Mouse (Mus musculus) limb, embryonic 13.5 days (tissue): Measurements from ENCODE around the gene Rin2. TPM values are rescaled to one million over a fixed set of nuclear protein-coding genes. Genes with fewer than 3 reads are reported as not detected.

Experiments
- ATAC-seq: fragments of 200-750 bp; cut with Nextera tagmentation; 2 replicates; pipeline ENCODE4 v1.8.0; 2017; ENCODE audit warnings: low read depth, moderate number of reproducible peaks, moderate TSS enrichment; ENCODE audit not compliant: low FRiP score
- H3K27ac ChIP-seq: fragments of 300-500 bp; sonication (generic); 2 replicates; pipeline ENCODE4 v1.5.1; 2015; ENCODE audit warnings: inconsistent platforms, mild to moderate bottlenecking, moderate library complexity
- H3K27me3 ChIP-seq: fragments of 300-500 bp; sonication (generic); 2 replicates; pipeline ENCODE4 v1.6.1; 2015; ENCODE audit warnings: mild to moderate bottlenecking, inconsistent platforms
- H3K36me3 ChIP-seq: fragments of 300-500 bp; sonication (generic); 2 replicates; pipeline ENCODE4 v1.6.1; 2015; ENCODE audit warnings: inconsistent platforms, mild to moderate bottlenecking, moderate library complexity
- H3K4me1 ChIP-seq: fragments of 300-500 bp; sonication (generic); 2 replicates; pipeline ENCODE4 v1.6.1; 2015; ENCODE audit warnings: inconsistent platforms
- H3K4me2 ChIP-seq: fragments of 300-500 bp; sonication (generic); replicated peaks from 2 replicates; pipeline ENCODE4 v1.6.1; 2015; ENCODE audit warnings: inconsistent platforms, mild to moderate bottlenecking, moderate library complexity
- H3K4me3 ChIP-seq: fragments of 300-500 bp; sonication (generic); 2 replicates; pipeline ENCODE4 v1.5.1; 2015; ENCODE audit warnings: moderate library complexity, mild to moderate bottlenecking, inconsistent platforms
- H3K9ac ChIP-seq: fragments of 300-500 bp; sonication (generic); 2 replicates; pipeline ENCODE4 v1.6.1; 2015; ENCODE audit warnings: mild to moderate bottlenecking, inconsistent platforms
- H3K9me3 ChIP-seq: fragments of 300-500 bp; sonication (generic); 2 replicates; pipeline ENCODE4 v1.6.1; 2016; ENCODE audit warnings: inconsistent platforms
- WGBS: fragments of 180-500 bp; shearing (Covaris S2); methylation state at CpG from one replicate; pipeline ENCODE4 v1.1.7; 2015; 5-methylcytosine and 5-hydroxymethylcytosine counted together
- polyA plus RNA-seq: library from polyadenylated mRNA; unstranded; fragments of >200 nt; fragmentation: Nextera tagmentation; extraction: Ambion mirVana; gene quantifications from 2 replicates; pipeline ENCODE4 v1.2.1, GENCODE M21; 2015

Gene Rin2
- polyA plus RNA-seq, 1 experiment from 2014 or later = 53.5 TPM

DNA sequence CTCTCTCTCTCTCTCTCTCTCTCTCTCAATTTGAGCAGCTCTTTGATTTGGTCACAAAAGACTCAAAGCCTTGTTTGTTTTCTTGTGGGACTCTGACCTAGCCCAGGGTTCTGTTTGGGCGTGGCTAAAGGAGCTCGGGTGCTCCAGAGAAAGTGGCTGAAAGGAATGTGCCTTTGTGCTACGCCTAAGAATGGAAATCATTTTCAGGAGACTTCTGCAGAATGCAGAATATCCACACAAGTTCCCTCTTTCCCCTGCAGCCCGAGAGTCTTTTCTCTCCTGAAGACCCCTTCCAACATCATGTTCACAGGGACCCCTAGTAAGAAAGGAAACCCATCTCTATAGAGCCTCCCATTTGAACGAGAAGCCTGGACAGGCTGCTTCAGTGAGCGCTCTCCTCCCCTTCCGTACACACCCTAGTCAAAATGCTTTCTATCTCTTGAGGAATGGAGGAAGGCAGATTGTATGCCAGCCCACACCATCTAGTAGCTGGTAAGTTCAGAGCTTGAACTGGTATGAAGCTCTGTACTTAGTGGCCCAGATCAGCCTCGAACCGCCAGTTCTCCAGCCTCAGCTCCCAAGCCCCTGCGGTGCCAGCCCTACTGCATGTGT is 187.3 kb downstream of the Rin2 start:
- ATAC-seq = no peak
- Histone ChIP-seq H3K9me3 (peaks cover 11% of the 10 kb centered on the region; the same call in 1 of the 2 replicates), H3K4me3 (peak overlapping the region; percentile 70), H3K27me3 (no peaks in the 10 kb centered on the region), H3K36me3 (peaks cover 25% of the 10 kb centered on the region), H3K4me2 (peak overlapping the region; percentile 85), H3K4me1 (peaks cover 54% of the 10 kb centered on the region), H3K9ac (peak overlapping the region; percentile 80), H3K27ac (peak overlapping the region; percentile 99)
- WGBS = 31% methylated on average over 10 of the region's 10 CpGs

DNA sequence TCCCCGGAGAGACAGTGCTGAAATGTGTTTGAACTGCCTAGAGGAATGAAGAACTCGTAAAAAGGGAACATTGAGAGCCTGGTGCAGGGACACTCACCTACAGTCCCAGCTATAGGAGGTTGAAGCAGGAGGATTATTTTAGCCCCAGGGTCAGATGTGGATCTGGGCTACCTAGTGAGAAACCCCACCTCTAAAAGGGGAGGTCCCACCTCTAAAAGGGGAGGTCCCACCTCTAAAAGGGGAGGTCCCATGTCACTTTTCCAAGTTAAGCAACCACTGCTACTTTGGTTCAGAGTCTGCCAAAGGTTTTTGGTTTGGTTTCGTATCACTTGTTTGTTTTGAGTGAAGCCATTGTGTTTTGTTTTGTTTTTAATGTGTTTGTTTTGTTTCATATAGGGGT is 190.3 kb downstream of the Rin2 start:
- ATAC-seq = no peak
- 82% methylated on average over 3 of the region's 3 CpGs for WGBS
- Histone ChIP-seq H3K9ac (no peak overlapping the region), H3K9me3 (peaks cover 11% of the 10 kb centered on the region; the same call in 1 of the 2 replicates), H3K36me3 (peaks cover 54% of the 10 kb centered on the region), H3K4me2 (no peak overlapping the region), H3K27me3 (no peaks in the 10 kb centered on the region), H3K27ac (no peak overlapping the region), H3K4me1 (peaks cover 29% of the 10 kb centered on the region), H3K4me3 (no peak overlapping the region)

DNA sequence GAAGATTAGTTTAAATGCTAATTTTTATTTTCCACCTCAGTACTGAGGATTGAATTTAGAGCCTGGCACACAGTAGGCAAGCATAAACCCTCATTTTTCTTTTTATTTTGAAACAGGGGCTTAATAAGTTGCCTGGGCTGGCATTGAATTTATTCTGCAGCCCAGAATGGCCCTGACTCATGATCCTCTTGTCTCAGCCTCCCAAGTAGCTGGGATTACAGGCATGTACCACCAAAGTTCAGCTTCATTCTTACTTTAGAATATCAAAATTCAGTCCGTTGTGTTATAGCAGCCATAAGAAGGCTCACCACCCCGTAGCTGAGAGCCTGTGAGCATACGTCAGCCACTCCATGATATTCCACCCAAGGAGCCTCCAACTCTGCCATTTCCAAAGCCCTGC is 191.2 kb downstream of the Rin2 start:
- ATAC-seq = no peak
- Histone ChIP-seq H3K4me3 (no peak overlapping the region), H3K4me2 (no peak overlapping the region), H3K27ac (no peak overlapping the region), H3K36me3 (peaks cover 54% of the 10 kb centered on the region), H3K4me1 (peaks cover 26% of the 10 kb centered on the region), H3K9me3 (peaks cover 11% of the 10 kb centered on the region; the same call in 1 of the 2 replicates), H3K9ac (no peak overlapping the region), H3K27me3 (no peaks in the 10 kb centered on the region)
- 83% methylated on average over 3 of the region's 3 CpGs for WGBS

DNA sequence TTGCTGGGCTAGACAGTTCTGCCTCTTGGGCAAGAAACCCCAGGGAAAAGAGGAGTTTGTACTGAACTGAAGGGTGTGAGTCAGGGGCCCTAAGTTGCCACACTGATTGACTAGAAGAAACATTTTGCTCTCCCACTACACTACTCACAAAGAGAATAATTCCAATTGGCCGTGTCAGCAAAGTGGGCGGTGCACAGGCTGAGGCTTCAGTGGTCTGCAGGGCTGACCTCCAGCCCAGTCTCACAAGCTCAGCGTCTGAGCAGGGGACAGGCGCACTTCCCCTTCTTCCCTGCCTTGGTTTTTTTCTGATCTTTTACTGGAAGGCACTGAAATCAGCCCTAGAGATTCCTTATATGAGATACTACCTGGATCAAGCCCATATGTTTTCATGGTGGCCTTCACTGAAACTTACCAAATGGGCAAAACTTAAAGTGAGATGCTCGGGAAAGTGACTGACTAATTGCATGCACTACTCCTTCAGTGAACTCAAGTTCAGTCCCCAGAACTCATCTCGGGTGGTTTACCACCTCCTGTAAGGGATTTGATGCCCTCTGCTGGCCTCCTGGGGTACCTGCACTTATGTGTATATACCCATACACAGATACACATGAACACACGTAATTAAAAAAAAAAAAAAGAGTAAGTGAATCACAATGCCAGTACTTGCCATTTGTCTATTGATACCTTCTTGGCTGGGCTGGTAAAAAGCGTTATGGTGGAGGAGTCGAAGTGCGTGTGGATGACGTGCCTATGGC is 191.9 kb downstream of the Rin2 start:
- no peak for ATAC-seq
- Histone ChIP-seq H3K4me2 (no peak overlapping the region), H3K27me3 (no peaks in the 10 kb centered on the region), H3K4me3 (no peak overlapping the region), H3K4me1 (peaks cover 22% of the 10 kb centered on the region), H3K36me3 (peaks cover 54% of the 10 kb centered on the region), H3K27ac (no peak overlapping the region), H3K9ac (no peak overlapping the region), H3K9me3 (peaks cover 11% of the 10 kb centered on the region; the same call in 1 of the 2 replicates)
- WGBS = 95% methylated on average over 11 of the region's 11 CpGs

DNA sequence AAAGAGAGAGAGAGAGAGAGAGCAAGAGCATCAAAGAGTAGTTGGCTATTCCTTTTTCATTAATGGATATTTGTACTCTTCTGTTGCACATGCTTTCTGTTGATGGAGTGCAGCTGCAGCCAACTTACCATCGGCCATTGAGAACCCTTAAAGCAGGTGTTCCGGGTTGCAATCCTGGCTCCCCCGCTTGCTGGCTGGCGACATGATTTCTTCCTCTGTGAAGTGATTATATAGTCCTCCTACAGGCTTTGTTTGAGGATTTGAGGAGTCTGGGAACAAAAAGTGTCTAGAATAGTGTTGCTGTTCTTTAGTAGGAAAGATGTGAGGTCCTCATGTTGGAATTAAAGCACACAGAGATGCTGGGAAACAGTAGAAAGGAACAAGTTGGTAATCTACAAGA is 196.3 kb downstream of the Rin2 start:
- 71% methylated on average over 4 of the region's 4 CpGs for WGBS

DNA sequence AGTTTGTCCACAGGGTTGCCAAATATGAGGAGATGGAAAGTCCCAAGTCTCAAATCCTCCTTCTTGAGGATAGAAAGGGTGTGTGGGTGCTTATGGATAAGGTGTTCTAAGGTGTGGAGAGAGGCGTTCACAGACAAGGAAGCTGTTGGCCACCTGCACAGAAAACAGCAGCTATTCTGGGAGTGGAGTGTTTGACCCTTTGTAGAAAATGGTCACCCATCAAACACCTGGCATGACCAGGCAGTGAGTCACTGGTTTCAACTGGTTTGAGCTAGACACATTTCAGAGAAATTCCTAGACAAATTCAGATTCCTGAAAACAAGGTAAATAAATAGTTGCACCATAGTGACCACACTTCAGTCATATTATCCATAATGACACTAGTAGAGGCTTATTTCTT is 197.1 kb downstream of the Rin2 start:
- ATAC-seq = no peak
- WGBS = 87% methylated on average over 1 of the region's 1 CpGs
- peaks cover 2% of the 10 kb centered on the region; the same call in 1 of the 2 replicates for H3K9me3 ChIP-seq
- no peaks in the 10 kb centered on the region for H3K4me1 ChIP-seq
- H3K36me3 ChIP-seq = peaks cover 49% of the 10 kb centered on the region
- H3K27ac ChIP-seq = no peak overlapping the region
- H3K4me2 ChIP-seq = no peak overlapping the region
- no peak overlapping the region for H3K9ac ChIP-seq
- H3K4me3 ChIP-seq = no peak overlapping the region
- no peaks in the 10 kb centered on the region for H3K27me3 ChIP-seq

More for the DNA sequence above, 196.3 kb downstream of the Rin2 start:
- Histone ChIP-seq H3K27me3 (no peaks in the 10 kb centered on the region), H3K36me3 (peaks cover 49% of the 10 kb centered on the region), H3K4me3 (no peak overlapping the region), H3K4me1 (no peaks in the 10 kb centered on the region), H3K9ac (no peak overlapping the region), H3K4me2 (no peak overlapping the region), H3K27ac (no peak overlapping the region), H3K9me3 (peaks cover 10% of the 10 kb centered on the region; the same call in 1 of the 2 replicates)
- no peak for ATAC-seq

DNA sequence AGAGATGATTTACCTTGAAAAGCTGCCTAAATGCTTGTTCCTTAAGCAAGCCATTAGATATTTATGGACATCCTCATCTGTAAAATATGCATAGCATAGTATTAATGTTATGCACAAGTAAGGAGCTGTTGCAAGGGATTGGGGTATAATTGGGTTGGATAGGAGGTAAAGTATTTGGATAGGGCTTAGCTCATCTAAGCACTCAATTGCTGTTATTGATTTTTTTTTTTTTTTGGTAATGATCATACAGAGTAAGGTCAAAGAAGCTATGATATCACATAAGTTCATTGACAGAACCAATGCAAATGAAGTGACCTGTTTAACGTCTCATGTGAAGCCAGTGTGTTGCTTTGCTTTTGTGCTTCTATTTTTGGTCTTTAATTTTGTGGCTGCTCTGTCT is 198.9 kb downstream of the Rin2 start:
- no peak for ATAC-seq
- Histone ChIP-seq H3K27ac (no peak overlapping the region), H3K27me3 (no peaks in the 10 kb centered on the region), H3K36me3 (peaks cover 49% of the 10 kb centered on the region), H3K9ac (no peak overlapping the region), H3K4me3 (no peak overlapping the region), H3K4me1 (no peaks in the 10 kb centered on the region), H3K4me2 (no peak overlapping the region), H3K9me3 (no peaks in the 10 kb centered on the region)
- 86% methylated on average over 1 of the region's 1 CpGs for WGBS

DNA sequence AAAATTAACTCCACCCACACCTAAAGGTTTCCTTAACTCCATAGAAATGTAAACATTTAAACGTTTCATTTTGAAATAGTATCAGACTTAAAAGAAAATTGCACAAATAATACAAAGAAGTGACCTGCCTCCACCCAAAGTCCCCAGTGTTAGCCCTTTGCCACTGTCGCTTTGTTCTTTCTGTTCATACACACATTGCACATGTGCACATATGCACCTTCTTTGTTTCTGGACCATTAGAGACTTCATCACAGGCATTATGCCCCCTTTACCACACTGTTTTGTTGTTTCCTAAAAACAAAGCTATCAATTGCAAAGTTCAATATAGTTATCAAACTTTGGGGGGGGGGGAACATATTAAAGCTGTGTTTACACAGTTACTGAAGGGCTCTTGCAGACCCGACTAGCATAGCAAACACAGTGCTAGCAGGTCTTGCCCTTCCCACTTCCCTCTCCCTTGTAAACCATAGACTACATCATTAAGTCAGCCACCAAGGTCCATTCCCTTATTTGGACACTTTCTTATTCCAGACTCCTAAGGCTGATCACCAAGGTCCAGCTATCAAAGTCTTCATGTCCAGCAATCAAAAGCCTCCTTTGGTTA is 200.0 kb downstream of the Rin2 start:
- Histone ChIP-seq H3K27me3 (no peaks in the 10 kb centered on the region), H3K9ac (no peak overlapping the region), H3K9me3 (no peaks in the 10 kb centered on the region), H3K27ac (no peak overlapping the region), H3K4me2 (no peak overlapping the region), H3K4me1 (no peaks in the 10 kb centered on the region), H3K4me3 (no peak overlapping the region), H3K36me3 (peaks cover 48% of the 10 kb centered on the region)
- no peak for ATAC-seq
- 67% methylated on average over 3 of the region's 3 CpGs for WGBS

DNA sequence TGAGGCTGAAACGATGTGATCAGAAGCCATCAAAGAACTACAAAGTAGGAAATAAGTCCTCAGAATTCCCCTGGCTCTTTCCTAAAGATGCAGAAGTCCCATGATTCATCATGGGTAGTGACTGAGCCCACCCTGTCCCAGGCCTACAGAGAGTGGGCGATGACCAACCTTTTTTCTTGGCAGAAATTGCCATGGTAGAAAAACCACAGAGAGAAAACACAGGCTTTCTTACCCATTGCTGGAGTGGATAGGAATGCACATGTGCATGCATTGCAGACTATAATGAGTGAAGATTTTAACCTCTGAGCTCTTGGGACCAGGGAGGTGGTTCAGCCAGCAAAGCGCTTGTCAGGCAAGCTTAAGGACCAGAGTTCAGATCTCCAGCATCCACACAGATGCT is 202.2 kb downstream of the Rin2 start:
- ATAC-seq = no peak
- H3K4me1 ChIP-seq = peaks cover 22% of the 10 kb centered on the region
- WGBS = 82% methylated on average over 3 of the region's 3 CpGs
- H3K36me3 ChIP-seq = peaks cover 55% of the 10 kb centered on the region
- H3K27me3 ChIP-seq = no peaks in the 10 kb centered on the region
- H3K27ac ChIP-seq = no peak overlapping the region
- H3K4me3 ChIP-seq = no peak overlapping the region
- no peak overlapping the region for H3K9ac ChIP-seq
- no peak overlapping the region for H3K4me2 ChIP-seq
- H3K9me3 ChIP-seq = no peaks in the 10 kb centered on the region

DNA sequence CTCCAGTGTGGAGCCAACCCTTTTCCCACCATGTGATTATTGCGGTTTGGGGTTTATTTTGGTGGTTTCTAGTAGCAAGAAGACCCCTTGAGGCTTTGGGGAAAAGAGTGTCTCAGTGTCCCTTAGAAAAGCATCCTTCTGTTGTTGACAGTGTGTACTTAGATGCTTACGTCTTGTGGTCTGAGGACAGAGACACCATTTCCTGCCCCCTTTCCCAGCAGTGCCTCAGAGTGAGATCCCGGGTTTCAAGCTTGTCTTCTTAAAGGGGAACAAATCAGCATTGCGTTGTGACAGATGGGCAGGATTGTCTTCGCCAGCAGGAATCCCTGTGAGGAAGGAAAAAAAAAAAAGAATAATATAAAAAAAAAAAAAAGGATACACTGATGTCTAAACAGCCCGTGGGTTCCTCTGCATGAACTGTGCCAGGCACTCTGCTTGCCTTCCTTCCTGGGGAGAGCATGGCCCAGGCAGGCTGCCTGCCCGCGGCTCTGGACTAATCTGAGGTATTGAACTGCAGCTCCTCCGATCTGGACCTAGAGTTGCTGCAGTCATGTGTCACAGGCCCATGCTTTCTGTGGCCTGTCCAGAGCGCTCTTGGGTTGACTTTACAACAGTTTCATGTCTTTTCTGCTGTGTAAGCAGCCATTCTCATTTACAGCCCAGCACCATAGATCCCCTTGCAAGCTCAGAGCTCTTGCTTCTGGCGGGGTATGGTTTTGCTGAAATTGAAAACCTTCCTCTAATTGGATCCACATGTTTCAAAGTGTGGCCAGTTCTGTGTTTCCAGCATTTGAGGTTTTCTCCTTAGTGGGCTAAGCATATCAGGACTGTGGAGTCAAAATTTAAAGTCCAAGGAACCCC is 206.1 kb downstream of the Rin2 start:
- 23% methylated on average over 11 of the region's 11 CpGs for WGBS
- peak overlapping the region; percentile 96 for H3K27ac ChIP-seq
- H3K36me3 ChIP-seq = peaks cover 77% of the 10 kb centered on the region
- H3K27me3 ChIP-seq = no peaks in the 10 kb centered on the region
- no peaks in the 10 kb centered on the region for H3K9me3 ChIP-seq
- ATAC-seq = peak; percentile 86
- peaks cover 60% of the 10 kb centered on the region for H3K4me1 ChIP-seq
- H3K4me3 ChIP-seq = peak overlapping the region; percentile 17; the same call in 1 of the 2 replicates
- H3K4me2 ChIP-seq = peak overlapping the region; percentile 48
- peak overlapping the region; percentile 31 for H3K9ac ChIP-seq

DNA sequence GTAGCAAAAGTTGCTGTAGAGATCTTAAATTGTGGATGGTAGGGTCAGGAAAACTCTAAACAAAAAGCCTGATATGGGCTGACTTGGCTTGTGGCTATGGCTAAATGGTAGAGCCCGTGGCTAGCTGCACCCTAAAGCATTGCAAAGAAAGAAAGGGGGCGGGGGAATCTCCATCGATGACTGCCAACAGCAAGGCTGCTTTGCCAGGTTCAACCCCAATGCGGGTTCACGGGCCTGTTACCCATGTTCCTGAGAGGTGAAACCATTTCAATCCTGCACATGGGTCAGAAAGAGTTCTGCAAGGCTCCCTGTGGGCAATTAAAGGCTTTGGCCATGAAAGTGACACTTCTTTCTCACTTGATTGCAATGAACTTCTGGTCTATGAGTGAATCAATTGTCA is 206.9 kb downstream of the Rin2 start:
- Histone ChIP-seq H3K4me2 (peak overlapping the region; percentile 48), H3K4me1 (peaks cover 61% of the 10 kb centered on the region), H3K36me3 (peaks cover 75% of the 10 kb centered on the region)

More for the DNA sequence above, 206.9 kb downstream of the Rin2 start:
- no peak for ATAC-seq
- Histone ChIP-seq H3K27me3 (no peaks in the 10 kb centered on the region), H3K9ac (no peak overlapping the region), H3K27ac (peak overlapping the region; percentile 96), H3K4me3 (no peak overlapping the region), H3K9me3 (no peaks in the 10 kb centered on the region)
- 60% methylated on average over 5 of the region's 5 CpGs for WGBS
